Mouse (Mus musculus): ENCODE results near the gene Ypel1. TPM values are rescaled to one million over a fixed set of nuclear protein-coding genes. Genes with fewer than 3 reads are reported as not detected.

Gene Ypel1
- total RNA-seq (2021): 10 to 100 TPM; 39.8 to 40.5 TPM

DNA sequence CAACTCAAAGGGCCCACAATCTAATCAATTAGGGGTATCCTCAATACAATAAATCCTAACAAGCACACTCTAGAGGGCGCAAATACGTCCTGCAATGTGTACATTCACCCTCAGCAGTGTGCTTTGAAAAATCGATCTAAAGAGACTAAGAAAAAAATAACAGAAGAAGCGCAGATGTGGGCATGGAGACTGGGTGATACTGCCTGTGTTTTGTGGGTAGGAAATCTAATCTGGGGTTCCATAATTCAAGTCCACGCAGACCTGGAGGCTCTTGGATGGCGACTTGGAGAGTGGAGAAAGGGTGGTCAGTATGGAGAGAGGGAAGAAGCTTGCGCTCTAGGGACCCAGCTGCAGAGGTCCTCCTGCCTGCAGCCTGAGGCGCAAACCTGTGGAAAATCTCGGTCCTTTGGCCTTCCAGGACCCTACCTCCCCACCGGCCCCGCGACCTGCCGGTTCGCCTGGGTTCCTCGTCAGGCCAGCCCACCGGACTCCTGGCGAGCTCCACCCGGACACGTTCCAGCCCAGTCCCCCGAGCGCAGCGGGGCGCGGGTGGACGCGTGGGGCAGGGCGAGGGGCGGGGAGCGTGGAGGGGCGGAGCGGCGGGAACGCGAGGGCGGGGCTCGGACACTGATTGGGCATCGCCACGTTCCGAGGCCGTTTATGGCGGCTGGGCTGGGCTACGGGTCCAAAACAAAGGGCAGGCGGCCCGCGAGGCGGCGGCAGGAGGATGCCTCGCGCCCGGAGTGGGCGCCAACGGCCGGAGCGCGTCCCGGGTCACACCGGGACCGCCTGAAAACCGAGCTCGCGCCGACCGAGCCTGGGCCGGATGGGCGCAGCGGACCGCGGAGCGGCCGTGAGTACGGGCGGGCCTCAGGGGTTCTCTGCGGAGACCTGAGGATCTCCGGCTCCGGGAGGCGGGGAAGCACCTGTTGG, at the start of gene Ypel1:
Ypel1 (plus strand) TSS at position 186 of the 933 bp plus-strand sequence.
- DNase-seq (ENCODE audit: extremely low spot score in 1 of 2, low spot score in 1 of 2): peak; percentile 76 to 81

DNA sequence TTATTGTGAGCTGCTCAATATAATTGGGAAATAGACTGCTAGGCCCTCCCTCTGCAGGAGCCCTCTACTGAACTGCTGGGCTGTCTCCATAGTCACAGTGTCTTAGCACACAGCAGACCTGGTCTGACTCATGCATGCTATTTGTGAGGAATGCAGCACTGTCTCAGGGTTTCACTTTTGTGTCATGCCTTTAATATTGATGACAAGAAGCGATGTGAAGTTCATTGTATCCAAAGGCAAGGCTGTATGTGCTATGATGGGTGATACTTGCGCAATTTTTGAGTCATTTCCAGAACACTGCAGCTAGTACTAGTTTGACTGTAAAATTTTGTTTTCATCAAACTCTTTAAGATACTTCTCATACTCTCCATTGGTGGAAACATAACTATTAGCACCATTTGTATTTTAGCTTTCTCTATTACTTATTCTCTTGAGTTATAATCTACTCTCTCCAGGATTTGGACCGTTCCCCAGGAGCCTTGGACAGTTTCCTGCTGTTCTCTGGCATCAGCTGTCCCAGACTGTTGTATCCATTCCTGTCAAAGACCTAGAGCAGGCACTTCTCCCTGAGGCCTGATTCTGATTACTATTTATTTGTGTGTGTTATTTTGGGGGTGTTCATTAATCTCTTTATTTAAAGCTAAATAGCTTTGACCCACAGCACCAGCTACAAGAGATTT, 44.9 kb upstream of the Ypel1 start:
- no peak for DNase-seq (ENCODE audit: extremely low spot score in 1 of 2, low spot score in 1 of 2)

DNA sequence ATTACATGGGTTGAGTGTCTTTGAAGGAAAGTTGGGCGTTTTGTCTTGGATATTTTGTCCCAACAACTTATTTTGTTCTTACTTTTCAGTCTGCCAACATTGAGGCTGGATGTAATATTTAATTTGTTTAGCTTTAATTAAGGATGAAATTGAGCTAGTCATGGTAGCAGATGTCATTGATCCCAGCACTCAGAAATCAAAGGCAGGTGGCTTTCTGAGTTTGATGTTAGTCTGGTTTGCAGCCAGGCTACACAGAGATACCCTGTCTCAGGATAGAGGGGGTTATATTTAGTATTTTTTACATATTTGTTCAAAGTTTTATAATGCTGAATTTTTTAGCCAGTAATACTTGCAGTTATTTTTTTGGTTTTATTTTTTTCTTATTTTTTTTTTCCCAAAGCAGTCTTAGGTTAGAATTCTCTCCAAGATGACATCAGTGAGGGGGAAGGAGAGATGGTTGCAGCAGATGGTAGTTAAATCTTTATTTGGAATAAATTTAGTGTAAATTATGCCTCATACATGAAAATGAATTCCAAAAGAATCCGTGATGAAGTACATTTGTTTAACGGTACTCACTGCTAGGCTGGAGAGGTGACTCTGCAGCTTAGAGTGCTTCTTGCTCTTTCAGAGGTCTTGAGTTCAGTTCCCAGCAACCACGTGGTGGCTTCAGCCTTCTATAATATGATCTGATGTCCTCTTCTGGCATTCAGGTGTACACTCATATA, 39.4 kb upstream of the Ypel1 start:
- no peak for DNase-seq (ENCODE audit: extremely low spot score in 1 of 2, low spot score in 1 of 2)

DNA sequence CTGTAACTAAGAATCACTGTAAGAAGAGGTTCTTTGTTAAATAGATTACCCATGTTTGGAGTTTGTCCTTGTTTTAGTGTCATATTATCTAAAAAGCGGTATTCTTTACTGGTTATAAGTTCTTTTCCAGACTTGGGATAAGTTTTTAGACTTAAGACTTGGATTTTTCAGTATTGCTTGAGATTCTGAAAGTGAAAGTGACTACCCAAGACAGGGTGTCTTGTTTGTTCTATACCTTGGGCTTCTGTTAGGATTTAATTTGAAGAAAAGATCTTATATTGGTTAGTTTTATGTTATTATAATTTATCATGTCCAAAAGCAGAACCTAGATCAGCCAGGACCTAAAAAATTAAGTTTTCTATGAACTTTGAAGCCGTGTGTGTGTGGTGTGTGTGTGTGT, 35.7 kb upstream of the Ypel1 start:
- no peak for DNase-seq (ENCODE audit: extremely low spot score in 1 of 2, low spot score in 1 of 2)

GRCm38 (mm10) chr16:17040716-17041115, 28.8 kb upstream of the Ypel1 start:
- DNase-seq (ENCODE audit: extremely low spot score in 1 of 2, low spot score in 1 of 2): no peak

GRCm38 (mm10) chr16:17041417-17041816, 28.1 kb upstream of the Ypel1 start:
- DNase-seq (ENCODE audit: extremely low spot score in 1 of 2, low spot score in 1 of 2): no peak

- no peak for DNase-seq (ENCODE audit: extremely low spot score in 1 of 2, low spot score in 1 of 2)
Observed at GRCm38 (mm10) chr16:17044320-17044719, 25.2 kb upstream of the Ypel1 start.

GRCm38 (mm10) chr16:17045287-17045686, 24.2 kb upstream of the Ypel1 start:
- DNase-seq (ENCODE audit: extremely low spot score in 1 of 2, low spot score in 1 of 2): no peak

- no peak for DNase-seq (ENCODE audit: extremely low spot score in 1 of 2, low spot score in 1 of 2)
Observed at GRCm38 (mm10) chr16:17049886-17050285, 19.6 kb upstream of the Ypel1 start.

- DNase-seq (ENCODE audit: extremely low spot score in 1 of 2, low spot score in 1 of 2): no peak
Observed at GRCm38 (mm10) chr16:17052087-17052486, 17.4 kb upstream of the Ypel1 start.

DNA sequence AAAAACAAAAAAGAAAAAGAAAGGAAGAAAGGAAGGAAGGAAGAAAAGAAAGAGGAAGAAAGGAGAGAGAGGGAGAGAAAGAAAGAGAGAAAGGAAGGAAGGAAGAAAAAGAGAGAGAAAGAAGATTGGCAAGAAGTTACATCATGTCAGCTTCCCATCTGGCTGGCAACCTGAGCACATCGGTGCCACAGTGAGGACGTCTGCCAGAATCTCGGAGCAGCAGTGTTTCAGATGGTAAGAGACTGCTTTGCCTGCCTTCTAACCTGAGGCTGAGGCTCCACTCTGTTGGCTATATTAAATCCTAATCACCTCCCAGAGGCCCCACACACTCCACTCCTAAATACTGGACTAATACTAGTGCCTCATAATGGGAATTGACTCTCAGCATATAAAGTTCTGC, 15.6 kb upstream of the Ypel1 start:
- DNase-seq (ENCODE audit: extremely low spot score in 1 of 2, low spot score in 1 of 2): no peak

- DNase-seq (ENCODE audit: extremely low spot score in 1 of 2, low spot score in 1 of 2): no peak
Observed at GRCm38 (mm10) chr16:17055584-17055983, 13.9 kb upstream of the Ypel1 start.

DNA sequence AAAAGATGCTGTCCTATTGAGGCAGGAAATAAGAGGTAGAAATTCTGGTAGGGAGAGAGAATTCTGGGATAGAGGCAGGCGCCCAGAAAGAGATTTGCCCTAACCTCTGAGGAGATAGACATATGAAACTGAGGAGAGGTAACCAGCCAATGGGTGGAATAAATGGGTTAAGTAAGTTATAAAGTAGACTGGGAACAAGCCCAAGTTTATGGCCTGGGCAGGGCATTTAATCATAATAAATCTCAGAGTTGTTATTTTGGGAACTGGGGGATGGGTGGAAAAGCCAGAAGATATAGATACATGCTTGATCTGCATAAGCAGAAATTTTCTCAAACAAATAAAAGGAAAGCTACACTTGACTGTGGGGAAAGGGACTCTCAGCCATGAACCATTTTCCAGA, 7.2 kb upstream of the Ypel1 start:
- DNase-seq (ENCODE audit: extremely low spot score in 1 of 2, low spot score in 1 of 2): no peak

DNA sequence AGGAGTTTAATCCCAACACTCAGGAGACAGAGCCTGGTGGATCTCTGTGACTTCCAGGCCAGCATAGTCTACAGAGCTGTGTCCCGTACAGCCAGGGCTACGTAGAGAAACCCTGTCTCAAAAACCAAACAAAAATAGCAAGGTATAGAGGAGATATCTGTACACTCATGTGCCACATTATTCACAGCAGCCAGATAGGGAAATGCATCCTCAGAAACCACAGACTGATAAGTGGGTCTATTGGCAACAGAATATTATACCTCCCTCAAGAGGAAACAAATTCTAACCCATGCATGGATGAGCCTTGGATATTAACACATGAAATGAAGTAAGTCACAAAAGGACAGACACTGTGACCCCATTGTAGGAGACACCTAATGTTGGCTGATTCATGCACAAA, 1.9 kb upstream of the Ypel1 start:
- no peak for DNase-seq (ENCODE audit: extremely low spot score in 1 of 2, low spot score in 1 of 2)

- no peak for DNase-seq (ENCODE audit: extremely low spot score in 1 of 2, low spot score in 1 of 2)
Observed at GRCm38 (mm10) chr16:17070716-17071115, 1.2 kb downstream of the Ypel1 start.

- no peak for DNase-seq (ENCODE audit: extremely low spot score in 1 of 2, low spot score in 1 of 2)
Observed at GRCm38 (mm10) chr16:17073000-17073399, 3.5 kb downstream of the Ypel1 start.

- no peak for DNase-seq (ENCODE audit: extremely low spot score in 1 of 2, low spot score in 1 of 2)
Observed at GRCm38 (mm10) chr16:17076301-17076700, 6.8 kb downstream of the Ypel1 start.

- no peak for DNase-seq (ENCODE audit: extremely low spot score in 1 of 2, low spot score in 1 of 2)
Observed at GRCm38 (mm10) chr16:17076869-17077268, 7.4 kb downstream of the Ypel1 start.

DNA sequence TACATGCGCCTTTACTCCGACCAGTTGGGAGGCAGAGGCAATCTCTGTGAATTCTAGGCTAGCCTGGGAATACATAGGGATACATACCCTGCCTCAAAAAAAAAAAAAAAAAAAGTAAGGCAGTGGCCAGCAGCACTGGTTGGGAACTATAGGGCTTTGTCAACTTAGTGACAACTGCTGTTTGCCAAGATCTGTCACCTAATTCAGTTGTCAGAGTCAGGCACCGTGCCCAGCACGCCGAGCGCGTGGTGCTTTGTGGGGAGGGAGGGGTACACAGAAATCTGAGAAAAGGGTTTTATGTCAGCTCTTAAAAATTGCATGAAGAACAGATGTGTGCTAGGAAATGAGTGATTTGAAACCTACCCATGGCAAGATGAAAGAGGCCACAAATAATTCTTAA, 8.6 kb downstream of the Ypel1 start:
- peak in 1 of 2 experiments; percentile 49 for DNase-seq (ENCODE audit: extremely low spot score in 1 of 2, low spot score in 1 of 2)

DNA sequence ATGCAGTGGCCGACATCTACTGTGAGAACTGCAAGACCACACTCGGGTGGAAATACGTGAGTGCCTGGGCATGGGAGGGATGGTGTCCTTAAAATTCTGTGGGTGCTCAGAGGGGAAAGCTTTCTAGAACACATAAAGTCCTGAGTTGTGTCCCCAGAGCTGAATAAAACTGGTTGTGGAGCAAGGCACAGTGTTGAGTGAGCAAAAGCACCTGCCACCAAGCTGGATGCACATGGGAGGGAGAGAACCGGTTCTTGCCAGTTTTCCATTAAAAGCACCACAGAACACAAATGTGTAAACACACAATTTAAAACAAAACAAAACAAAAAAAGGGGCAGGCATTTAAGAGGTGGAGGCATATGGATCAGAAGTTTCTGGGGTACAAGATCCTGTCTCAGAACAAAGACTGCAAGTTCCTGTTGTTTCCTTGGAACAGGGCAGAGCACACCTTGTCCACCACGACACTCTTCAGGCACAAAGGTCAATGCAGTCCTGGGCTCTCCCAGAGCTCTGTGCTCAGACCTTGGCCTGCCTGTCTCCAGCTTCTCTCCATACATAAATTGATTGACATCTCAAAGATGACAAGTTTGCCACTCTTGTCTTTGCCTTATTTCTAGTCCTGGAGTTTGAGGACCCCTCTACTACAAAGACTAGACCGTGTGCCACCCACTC, 12.8 kb downstream of the Ypel1 start:
- DNase-seq (ENCODE audit: extremely low spot score in 1 of 2, low spot score in 1 of 2): no peak

Data from layer of hippocampus, postnatal 25 days (tissue).